Mouse (Mus musculus): ENCODE measurements around the gene Pik3cb. TPM values are rescaled to one million over a fixed set of nuclear protein-coding genes. Genes with fewer than 3 reads are reported as not detected.

Pik3cb gene
- 2.1 and 2.9 TPM in 2 replicates for polyA plus RNA-seq (2015; fragmentation: Nextera tagmentation; extraction: Ambion mirVana)

- H3K4me2 ChIP-seq = peak within 1 kb of the TSS; percentile 95
- H3K27me3 ChIP-seq = no peaks in the 10 kb centered on the region
- peak within 1 kb of the TSS; percentile 94 for H3K4me3 ChIP-seq (replicated peaks)
- peak; percentile 91 for ATAC-seq (ENCODE audit: insufficient read depth)
- under 1% methylated on average over 77 of the region's 77 CpGs for WGBS (ENCODE audit: insufficient replicate concordance)
- no peaks in the 10 kb centered on the region for H3K9me3 ChIP-seq (replicated peaks)
- H3K9ac ChIP-seq = peak within 1 kb of the TSS; percentile 92
- H3K4me1 ChIP-seq (replicated peaks) = peaks cover 47% of the 10 kb centered on the region
- no peaks in the 10 kb centered on the region for H3K36me3 ChIP-seq (replicated peaks)
- peak within 1 kb of the TSS; percentile 88 for H3K27ac ChIP-seq (replicated peaks)
Observed at GRCm38 (mm10) chr9:99140063-99140882, at the start of gene Pik3cb. TSS of gene Pik3cb (minus strand) at chr9:99140621.

DNA sequence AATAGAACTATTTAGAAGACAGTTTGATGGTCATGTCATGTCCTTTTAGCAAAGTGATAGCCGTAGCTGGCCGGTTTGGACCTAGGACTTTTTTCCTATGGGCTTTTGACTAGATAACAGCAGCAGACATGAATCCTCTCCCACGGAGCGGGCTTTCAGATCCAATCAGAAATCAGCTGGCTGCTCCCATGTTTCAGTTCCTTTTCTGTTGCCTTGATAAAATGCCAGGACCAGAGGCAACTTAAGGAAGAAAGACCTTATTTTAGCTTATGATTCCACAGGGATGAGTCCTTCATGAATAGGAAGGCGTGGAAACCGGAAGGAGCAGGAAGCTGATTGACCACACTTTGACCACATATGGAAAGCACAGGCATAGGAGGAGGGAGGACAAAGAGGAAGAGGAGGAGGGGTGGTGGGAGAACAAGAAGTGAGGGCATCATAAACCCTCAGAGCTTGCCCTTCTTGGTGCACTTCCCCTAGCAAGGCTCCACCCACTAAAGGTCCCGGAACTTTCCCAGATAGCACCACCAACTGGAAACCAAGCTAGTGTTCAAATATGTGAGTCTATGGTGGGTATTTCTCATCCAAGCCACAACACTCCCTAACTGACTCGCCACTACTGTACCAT lies 42.7 kb upstream of the Pik3cb start:
- Histone ChIP-seq H3K4me1 (replicated peaks) (peaks cover 16% of the 10 kb centered on the region), H3K4me3 (replicated peaks) (peak overlapping the region; percentile 21), H3K36me3 (replicated peaks) (no peaks in the 10 kb centered on the region), H3K27me3 (no peaks in the 10 kb centered on the region), H3K9me3 (replicated peaks) (no peaks in the 10 kb centered on the region), H3K4me2 (peak overlapping the region; percentile 58), H3K27ac (replicated peaks) (peak overlapping the region; percentile 61), H3K9ac (no peak overlapping the region)
- 18% methylated on average over 8 of the region's 8 CpGs for WGBS (ENCODE audit: insufficient replicate concordance)
- no peak for ATAC-seq (ENCODE audit: insufficient read depth)

DNA sequence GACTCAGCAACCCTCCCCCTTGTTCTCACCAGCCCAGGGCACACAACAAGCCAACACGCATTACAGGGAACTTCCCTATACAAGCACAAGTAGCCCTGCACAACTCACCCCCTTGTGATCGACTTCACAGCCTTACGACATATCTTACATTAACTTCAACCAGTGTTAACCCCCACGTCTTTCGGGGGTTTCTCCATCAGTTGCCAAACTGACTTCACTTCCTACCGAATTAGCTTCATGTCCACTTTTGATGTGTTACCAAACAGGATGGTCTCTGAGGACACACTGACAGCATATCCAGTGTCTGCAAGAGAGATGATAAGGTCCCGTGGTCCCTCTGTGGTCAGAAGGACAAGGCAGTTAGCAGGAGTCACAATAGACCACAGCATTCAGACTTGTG lies 41.7 kb upstream of the Pik3cb start:
- peaks cover 16% of the 10 kb centered on the region for H3K4me1 ChIP-seq (replicated peaks)
- no peak overlapping the region for H3K9ac ChIP-seq
- H3K27me3 ChIP-seq = no peaks in the 10 kb centered on the region
- H3K9me3 ChIP-seq (replicated peaks) = no peaks in the 10 kb centered on the region
- peak; percentile 73 for ATAC-seq (ENCODE audit: insufficient read depth)
- H3K4me2 ChIP-seq = no peak overlapping the region
- no peak overlapping the region for H3K4me3 ChIP-seq (replicated peaks)
- no peak overlapping the region; the same call in 1 of the 2 replicates for H3K27ac ChIP-seq (replicated peaks)
- 21% methylated on average over 7 of the region's 7 CpGs for WGBS (ENCODE audit: insufficient replicate concordance)
- no peaks in the 10 kb centered on the region for H3K36me3 ChIP-seq (replicated peaks)

- no peak overlapping the region for H3K27ac ChIP-seq (replicated peaks)
- H3K4me3 ChIP-seq (replicated peaks) = no peak overlapping the region
- WGBS (ENCODE audit: insufficient replicate concordance) = 34% methylated on average over 8 of the region's 8 CpGs
- H3K4me2 ChIP-seq = no peak overlapping the region
- H3K9me3 ChIP-seq (replicated peaks) = no peaks in the 10 kb centered on the region
- no peak for ATAC-seq (ENCODE audit: insufficient read depth)
- no peaks in the 10 kb centered on the region for H3K36me3 ChIP-seq (replicated peaks)
- peaks cover 16% of the 10 kb centered on the region for H3K4me1 ChIP-seq (replicated peaks)
- no peak overlapping the region for H3K9ac ChIP-seq
- H3K27me3 ChIP-seq = no peaks in the 10 kb centered on the region
Observed at GRCm38 (mm10) chr9:99180272-99180671, 39.9 kb upstream of the Pik3cb start.

DNA sequence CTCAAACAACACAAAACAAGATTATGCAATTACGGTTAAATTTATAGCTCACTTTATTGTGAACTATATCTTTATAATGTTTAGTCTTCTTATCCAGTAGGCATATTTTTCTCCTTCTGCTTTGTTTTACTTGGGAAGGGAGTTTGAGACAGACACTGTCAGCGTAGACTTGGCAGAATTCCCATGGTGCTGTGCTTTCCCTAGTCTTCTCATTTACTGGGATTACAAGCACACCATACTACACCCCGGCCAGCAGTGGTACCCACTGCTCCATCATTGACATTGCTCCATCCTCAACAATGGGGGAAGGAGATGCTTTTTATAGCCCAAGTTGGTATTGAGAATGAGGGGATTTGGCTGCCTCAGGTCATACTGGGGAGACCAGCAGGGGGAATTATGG lies 38.3 kb upstream of the Pik3cb start:
- Histone ChIP-seq H3K36me3 (replicated peaks) (no peaks in the 10 kb centered on the region), H3K27ac (replicated peaks) (no peak overlapping the region), H3K4me1 (replicated peaks) (peaks cover 16% of the 10 kb centered on the region), H3K4me3 (replicated peaks) (no peak overlapping the region), H3K4me2 (no peak overlapping the region), H3K27me3 (no peaks in the 10 kb centered on the region), H3K9me3 (replicated peaks) (no peaks in the 10 kb centered on the region), H3K9ac (no peak overlapping the region)
- no peak for ATAC-seq (ENCODE audit: insufficient read depth)
- 73% methylated on average over 3 of the region's 3 CpGs for WGBS (ENCODE audit: insufficient replicate concordance)

DNA sequence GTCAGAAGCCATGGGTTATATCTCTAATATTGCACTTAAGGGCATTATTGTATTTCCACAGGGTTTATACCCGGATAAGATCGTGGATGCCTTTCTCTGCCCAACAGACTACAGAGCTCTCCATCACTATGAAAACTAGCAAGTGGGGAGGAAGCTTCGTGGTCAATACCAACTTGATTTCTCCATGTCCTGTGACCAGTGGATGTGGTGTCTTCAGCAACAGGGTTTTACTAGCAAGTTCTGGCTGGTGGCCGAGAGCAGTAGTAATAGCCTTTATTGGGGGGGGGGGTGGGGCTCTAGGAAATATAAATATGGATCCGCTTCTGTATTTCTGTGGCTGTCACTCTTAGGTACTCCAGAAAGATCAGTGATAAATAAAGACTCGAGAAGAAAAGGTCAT lies 35.4 kb upstream of the Pik3cb start:
- ATAC-seq (ENCODE audit: insufficient read depth) = no peak
- no peak overlapping the region for H3K9ac ChIP-seq
- H3K4me3 ChIP-seq (replicated peaks) = no peak overlapping the region
- H3K4me1 ChIP-seq (replicated peaks) = no peaks in the 10 kb centered on the region
- 55% methylated on average over 6 of the region's 6 CpGs for WGBS (ENCODE audit: insufficient replicate concordance)
- no peaks in the 10 kb centered on the region for H3K27me3 ChIP-seq
- no peak overlapping the region for H3K4me2 ChIP-seq
- H3K36me3 ChIP-seq (replicated peaks) = no peaks in the 10 kb centered on the region
- no peak overlapping the region for H3K27ac ChIP-seq (replicated peaks)
- no peaks in the 10 kb centered on the region for H3K9me3 ChIP-seq (replicated peaks)

DNA sequence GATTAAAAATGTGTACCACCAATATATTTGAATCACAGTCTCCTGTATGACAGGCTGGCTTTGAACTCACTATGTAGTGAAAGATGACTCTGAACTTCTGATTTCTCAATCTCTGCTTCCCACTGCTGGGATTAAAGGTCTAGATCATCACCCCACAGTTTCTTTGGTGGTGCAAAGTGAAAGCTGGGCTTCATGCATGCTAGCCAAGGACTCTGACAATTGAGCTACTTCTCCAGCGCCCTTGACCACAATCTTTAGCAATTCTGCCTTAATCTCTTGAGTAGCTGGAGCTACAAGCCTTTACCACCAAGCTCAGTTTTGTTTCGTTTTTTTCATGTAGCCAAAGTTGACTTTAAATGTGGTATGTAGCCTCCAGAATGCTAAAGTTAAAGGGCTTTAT lies 32.4 kb upstream of the Pik3cb start:
- no peaks in the 10 kb centered on the region for H3K36me3 ChIP-seq (replicated peaks)
- H3K4me2 ChIP-seq = no peak overlapping the region
- no peak overlapping the region for H3K4me3 ChIP-seq (replicated peaks)
- no peak overlapping the region for H3K9ac ChIP-seq
- no peak for ATAC-seq (ENCODE audit: insufficient read depth)
- H3K27ac ChIP-seq (replicated peaks) = no peak overlapping the region
- 38% methylated on average over 2 of the region's 2 CpGs for WGBS (ENCODE audit: insufficient replicate concordance)
- no peaks in the 10 kb centered on the region for H3K4me1 ChIP-seq (replicated peaks)
- 0 out of 2 replicates have a peak, but pooled peaks cover 2% of the 10 kb centered on the region for H3K27me3 ChIP-seq
- no peaks in the 10 kb centered on the region for H3K9me3 ChIP-seq (replicated peaks)

GRCm38 (mm10) chr9:99171186-99171585 lies 30.8 kb upstream of the Pik3cb start:
- H3K4me2 ChIP-seq = no peak overlapping the region
- H3K4me1 ChIP-seq (replicated peaks) = no peaks in the 10 kb centered on the region
- 63% methylated on average over 10 of the region's 10 CpGs for WGBS (ENCODE audit: insufficient replicate concordance)
- no peaks in the 10 kb centered on the region for H3K36me3 ChIP-seq (replicated peaks)
- ATAC-seq (ENCODE audit: insufficient read depth) = no peak
- 0 out of 2 replicates have a peak, but pooled peaks cover 2% of the 10 kb centered on the region for H3K27me3 ChIP-seq
- no peak overlapping the region for H3K27ac ChIP-seq (replicated peaks)
- no peak overlapping the region for H3K4me3 ChIP-seq (replicated peaks)
- no peak overlapping the region for H3K9ac ChIP-seq
- H3K9me3 ChIP-seq (replicated peaks) = no peaks in the 10 kb centered on the region

GRCm38 (mm10) chr9:99169029-99169428 lies 28.6 kb upstream of the Pik3cb start:
- 21% methylated on average over 4 of the region's 4 CpGs for WGBS (ENCODE audit: insufficient replicate concordance)
- H3K36me3 ChIP-seq (replicated peaks) = no peaks in the 10 kb centered on the region
- H3K9me3 ChIP-seq (replicated peaks) = no peaks in the 10 kb centered on the region
- H3K27me3 ChIP-seq = 0 out of 2 replicates have a peak, but pooled peaks cover 2% of the 10 kb centered on the region
- H3K4me1 ChIP-seq (replicated peaks) = peaks cover 8% of the 10 kb centered on the region
- no peak overlapping the region for H3K4me3 ChIP-seq (replicated peaks)
- no peak overlapping the region for H3K9ac ChIP-seq
- no peak overlapping the region for H3K27ac ChIP-seq (replicated peaks)
- ATAC-seq (ENCODE audit: insufficient read depth) = no peak
- H3K4me2 ChIP-seq = no peak overlapping the region

GRCm38 (mm10) chr9:99166946-99167345 lies 26.5 kb upstream of the Pik3cb start:
- H3K36me3 ChIP-seq (replicated peaks) = no peaks in the 10 kb centered on the region
- no peak for ATAC-seq (ENCODE audit: insufficient read depth)
- H3K27me3 ChIP-seq = 0 out of 2 replicates have a peak, but pooled peaks cover 2% of the 10 kb centered on the region
- no peak overlapping the region for H3K4me3 ChIP-seq (replicated peaks)
- H3K27ac ChIP-seq (replicated peaks) = no peak overlapping the region
- H3K4me2 ChIP-seq = no peak overlapping the region
- H3K9me3 ChIP-seq (replicated peaks) = no peaks in the 10 kb centered on the region
- H3K4me1 ChIP-seq (replicated peaks) = peaks cover 21% of the 10 kb centered on the region
- 75% methylated on average over 5 of the region's 5 CpGs for WGBS (ENCODE audit: insufficient replicate concordance)
- H3K9ac ChIP-seq = no peak overlapping the region

DNA sequence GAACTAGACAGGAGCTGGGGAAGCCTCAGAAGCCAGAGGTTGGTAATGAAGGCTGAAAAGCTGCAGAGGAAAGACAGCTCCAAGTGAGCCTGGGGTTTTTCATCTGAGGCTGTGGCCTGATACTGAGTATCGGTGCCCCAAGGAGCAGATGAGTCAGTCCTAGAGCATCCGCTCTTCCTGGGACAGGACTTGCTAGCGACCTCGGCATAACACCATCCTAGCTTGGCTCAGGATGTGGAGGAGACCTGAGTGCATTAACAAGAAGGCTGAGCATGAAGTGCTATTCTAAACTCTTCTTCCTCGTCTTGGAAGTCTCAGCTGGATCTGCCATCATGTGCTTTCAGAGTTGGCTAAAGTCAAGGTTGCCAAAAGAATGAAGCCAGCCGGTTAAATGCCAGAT lies 25.5 kb upstream of the Pik3cb start:
- no peaks in the 10 kb centered on the region for H3K36me3 ChIP-seq (replicated peaks)
- no peak overlapping the region for H3K4me2 ChIP-seq
- H3K9me3 ChIP-seq (replicated peaks) = no peaks in the 10 kb centered on the region
- 64% methylated on average over 6 of the region's 6 CpGs for WGBS (ENCODE audit: insufficient replicate concordance)
- no peak overlapping the region for H3K4me3 ChIP-seq (replicated peaks)
- H3K9ac ChIP-seq = no peak overlapping the region
- H3K4me1 ChIP-seq (replicated peaks) = peaks cover 26% of the 10 kb centered on the region
- no peak for ATAC-seq (ENCODE audit: insufficient read depth)
- no peak overlapping the region for H3K27ac ChIP-seq (replicated peaks)
- H3K27me3 ChIP-seq = 0 out of 2 replicates have a peak, but pooled peaks cover 2% of the 10 kb centered on the region

Data from liver, embryonic 15.5 days (tissue).